Mouse (Mus musculus) embryonic facial prominence, embryonic 15.5 days (tissue): ENCODE results near the gene Proser3. TPM values are rescaled to one million over a fixed set of nuclear protein-coding genes. Genes with fewer than 3 reads are reported as not detected.

Experiments used
- ATAC-seq: fragments of 200-750 bp; cut with Nextera tagmentation; 2 replicates; pipeline ENCODE4 v1.8.0; 2017; ENCODE audit warnings: low read depth, moderate TSS enrichment; ENCODE audit not compliant: insufficient number of reproducible peaks, low FRiP score, low TSS enrichment
- H3K27ac ChIP-seq: fragments of 300-500 bp; sonication (generic); replicated peaks from 2 replicates; pipeline ENCODE4 v1.5.1; 2015; ENCODE audit warnings: mild to moderate bottlenecking, inconsistent platforms
- H3K27me3 ChIP-seq: fragments of 300-500 bp; sonication (generic); 2 replicates; pipeline ENCODE4 v1.6.1; 2015; ENCODE audit warnings: inconsistent platforms
- H3K36me3 ChIP-seq: fragments of 300-500 bp; sonication (generic); 2 replicates; pipeline ENCODE4 v1.6.1; 2015; ENCODE audit warnings: mild to moderate bottlenecking, inconsistent platforms
- H3K4me1 ChIP-seq: fragments of 300-500 bp; sonication (generic); 2 replicates; pipeline ENCODE4 v1.6.1; 2015; ENCODE audit warnings: inconsistent platforms
- H3K4me2 ChIP-seq: fragments of 300-500 bp; sonication (generic); replicated peaks from 2 replicates; pipeline ENCODE4 v1.6.1; 2015; ENCODE audit warnings: mild to moderate bottlenecking, inconsistent platforms
- H3K4me3 ChIP-seq: fragments of 300-500 bp; sonication (generic); replicated peaks from 2 replicates; pipeline ENCODE4 v1.5.1; 2015; ENCODE audit warnings: mild to moderate bottlenecking, inconsistent platforms
- H3K9ac ChIP-seq: fragments of 300-500 bp; sonication (generic); 2 replicates; pipeline ENCODE4 v1.6.1; 2015; ENCODE audit warnings: inconsistent platforms
- H3K9me3 ChIP-seq: fragments of 300-500 bp; sonication (generic); replicated peaks from 2 replicates; pipeline ENCODE4 v1.6.1; 2016; ENCODE audit warnings: inconsistent platforms
- WGBS: fragments of 180-500 bp; shearing (Covaris S2); methylation state at CpG from one replicate; pipeline ENCODE4 v1.1.7; 2015; 5-methylcytosine and 5-hydroxymethylcytosine counted together
- polyA plus RNA-seq: library from polyadenylated mRNA; unstranded; fragments of >200 nt; fragmentation: Nextera tagmentation; extraction: Ambion mirVana; gene quantifications from 2 replicates; pipeline ENCODE4 v1.2.1, GENCODE M21; 2015

Proser3 gene
- polyA plus RNA-seq, 1 experiment from 2014 or later = 17.6 TPM

- Histone ChIP-seq H3K9me3 (no peaks in the 10 kb centered on the region), H3K27ac (no peak overlapping the region), H3K9ac (no peak overlapping the region), H3K4me3 (no peak overlapping the region), H3K4me2 (no peak overlapping the region), H3K36me3 (peaks cover 9% of the 10 kb centered on the region), H3K27me3 (no peaks in the 10 kb centered on the region), H3K4me1 (peaks cover 25% of the 10 kb centered on the region)
- no peak for ATAC-seq
- 77% methylated on average over 9 of the region's 9 CpGs for WGBS
These were observed 39.0 kb upstream of the Proser3 start for GRCm38 (mm10) chr7:30590927-30591604.

- Histone ChIP-seq H3K9me3 (no peaks in the 10 kb centered on the region), H3K4me2 (peak overlapping the region; percentile 85), H3K36me3 (peaks cover 23% of the 10 kb centered on the region), H3K27me3 (no peaks in the 10 kb centered on the region), H3K4me3 (peak overlapping the region; percentile 92), H3K27ac (peak overlapping the region; percentile 94), H3K4me1 (peaks cover 25% of the 10 kb centered on the region), H3K9ac (peak overlapping the region; percentile 76)
- peak; percentile 53 for ATAC-seq
- WGBS = 28% methylated on average over 40 of the region's 40 CpGs
These were observed 37.6 kb upstream of the Proser3 start for GRCm38 (mm10) chr7:30589435-30590301.

- H3K4me1 ChIP-seq = peaks cover 25% of the 10 kb centered on the region
- H3K27ac ChIP-seq = peak within 1 kb of the TSS; percentile 94
- peak; percentile 96 for ATAC-seq
- H3K36me3 ChIP-seq = peaks cover 31% of the 10 kb centered on the region
- under 1% methylated on average over 52 of the region's 68 CpGs for WGBS
- H3K27me3 ChIP-seq = no peaks in the 10 kb centered on the region
- peak within 1 kb of the TSS; percentile 76 for H3K9ac ChIP-seq
- no peaks in the 10 kb centered on the region for H3K9me3 ChIP-seq
- peak within 1 kb of the TSS; percentile 92 for H3K4me3 ChIP-seq
- peak within 1 kb of the TSS; percentile 85 for H3K4me2 ChIP-seq
These were observed 36.8 kb upstream of the Proser3 start, which contains the start of gene Kmt2b for GRCm38 (mm10) chr7:30588676-30589434. TSS of gene Kmt2b (minus strand) at chr7:30588726.

- Histone ChIP-seq H3K36me3 (peaks cover 39% of the 10 kb centered on the region), H3K9ac (peak overlapping the region; percentile 76), H3K4me2 (peak overlapping the region; percentile 85), H3K27ac (peak overlapping the region; percentile 94), H3K4me1 (peaks cover 25% of the 10 kb centered on the region), H3K9me3 (no peaks in the 10 kb centered on the region), H3K4me3 (peak overlapping the region; percentile 92), H3K27me3 (no peaks in the 10 kb centered on the region)
- peak; percentile 21; the same call in 1 of the 2 replicates for ATAC-seq
- WGBS = under 1% methylated on average over 66 of the region's 67 CpGs
These were observed 36.0 kb upstream of the Proser3 start for GRCm38 (mm10) chr7:30587842-30588667.

GRCm38 (mm10) chr7:30586455-30587020 is 34.4 kb upstream of the Proser3 start:
- Histone ChIP-seq H3K9ac (peak overlapping the region; percentile 1; the same call in 1 of the 2 replicates), H3K4me1 (peaks cover 25% of the 10 kb centered on the region), H3K4me3 (peak overlapping the region; percentile 92; the same call in 1 of the 2 replicates), H3K4me2 (peak overlapping the region; percentile 85), H3K36me3 (peaks cover 54% of the 10 kb centered on the region), H3K27ac (no peak overlapping the region), H3K27me3 (no peaks in the 10 kb centered on the region), H3K9me3 (no peaks in the 10 kb centered on the region)
- WGBS = 90% methylated on average over 28 of the region's 28 CpGs
- no peak for ATAC-seq

GRCm38 (mm10) chr7:30585170-30585569 is 33.1 kb upstream of the Proser3 start:
- no peaks in the 10 kb centered on the region for H3K9me3 ChIP-seq
- no peak overlapping the region for H3K9ac ChIP-seq
- WGBS = 95% methylated on average over 7 of the region's 7 CpGs
- H3K4me3 ChIP-seq = no peak overlapping the region
- no peak overlapping the region for H3K27ac ChIP-seq
- H3K4me1 ChIP-seq = peaks cover 22% of the 10 kb centered on the region
- H3K36me3 ChIP-seq = peaks cover 66% of the 10 kb centered on the region
- no peaks in the 10 kb centered on the region for H3K27me3 ChIP-seq
- ATAC-seq = no peak
- H3K4me2 ChIP-seq = no peak overlapping the region

- Histone ChIP-seq H3K4me1 (peaks cover 16% of the 10 kb centered on the region), H3K27ac (no peak overlapping the region), H3K9ac (no peak overlapping the region), H3K9me3 (no peaks in the 10 kb centered on the region), H3K27me3 (no peaks in the 10 kb centered on the region), H3K4me2 (no peak overlapping the region), H3K36me3 (peaks cover 74% of the 10 kb centered on the region), H3K4me3 (no peak overlapping the region)
- WGBS = 94% methylated on average over 10 of the region's 10 CpGs
- ATAC-seq = no peak
These were observed 32.2 kb upstream of the Proser3 start for GRCm38 (mm10) chr7:30584339-30584738.

GRCm38 (mm10) chr7:30581547-30581946 is 29.4 kb upstream of the Proser3 start:
- Histone ChIP-seq H3K9ac (no peak overlapping the region), H3K4me3 (no peak overlapping the region), H3K27me3 (no peaks in the 10 kb centered on the region), H3K36me3 (peaks cover 98% of the 10 kb centered on the region), H3K4me1 (peaks cover 3% of the 10 kb centered on the region), H3K27ac (no peak overlapping the region), H3K4me2 (no peak overlapping the region), H3K9me3 (no peaks in the 10 kb centered on the region)
- no peak for ATAC-seq
- WGBS = 91% methylated on average over 16 of the region's 16 CpGs

- Histone ChIP-seq H3K4me2 (no peak overlapping the region), H3K27me3 (no peaks in the 10 kb centered on the region), H3K4me1 (no peaks in the 10 kb centered on the region), H3K4me3 (no peak overlapping the region), H3K27ac (no peak overlapping the region), H3K9ac (no peak overlapping the region), H3K9me3 (no peaks in the 10 kb centered on the region), H3K36me3 (peaks cover 98% of the 10 kb centered on the region)
- no peak for ATAC-seq
- 87% methylated on average over 8 of the region's 8 CpGs for WGBS
These were observed 27.9 kb upstream of the Proser3 start for GRCm38 (mm10) chr7:30579950-30580349.

GRCm38 (mm10) chr7:30572969-30573368 is 20.9 kb upstream of the Proser3 start:
- H3K4me3 ChIP-seq = no peak overlapping the region
- no peak overlapping the region for H3K9ac ChIP-seq
- ATAC-seq = 0 out of 2 replicates have a peak, but pooled peaks have one; percentile 29
- H3K27me3 ChIP-seq = no peaks in the 10 kb centered on the region
- H3K9me3 ChIP-seq = no peaks in the 10 kb centered on the region
- no peak overlapping the region for H3K27ac ChIP-seq
- 66% methylated on average over 2 of the region's 2 CpGs for WGBS
- H3K4me2 ChIP-seq = no peak overlapping the region
- H3K36me3 ChIP-seq = peaks cover 97% of the 10 kb centered on the region
- no peaks in the 10 kb centered on the region for H3K4me1 ChIP-seq
